Mouse (Mus musculus) urinary bladder, postnatal 14 days (tissue): ENCODE results near the gene Serinc1.
A peak's percentile ranks its signal among the peaks of the same experiment; 100 is the strongest.
"Not testable (repeated sequence)": the region's sequence is repeated elsewhere in the genome, so short reads cannot be mapped to it uniquely, and the experiment has no call there.

Source experiments
- DNase-seq: peaks from one replicate; pipeline ENCODE4 v3.0.0; 2021; ENCODE audit warnings: low spot score

The Serinc1 gene

DNA sequence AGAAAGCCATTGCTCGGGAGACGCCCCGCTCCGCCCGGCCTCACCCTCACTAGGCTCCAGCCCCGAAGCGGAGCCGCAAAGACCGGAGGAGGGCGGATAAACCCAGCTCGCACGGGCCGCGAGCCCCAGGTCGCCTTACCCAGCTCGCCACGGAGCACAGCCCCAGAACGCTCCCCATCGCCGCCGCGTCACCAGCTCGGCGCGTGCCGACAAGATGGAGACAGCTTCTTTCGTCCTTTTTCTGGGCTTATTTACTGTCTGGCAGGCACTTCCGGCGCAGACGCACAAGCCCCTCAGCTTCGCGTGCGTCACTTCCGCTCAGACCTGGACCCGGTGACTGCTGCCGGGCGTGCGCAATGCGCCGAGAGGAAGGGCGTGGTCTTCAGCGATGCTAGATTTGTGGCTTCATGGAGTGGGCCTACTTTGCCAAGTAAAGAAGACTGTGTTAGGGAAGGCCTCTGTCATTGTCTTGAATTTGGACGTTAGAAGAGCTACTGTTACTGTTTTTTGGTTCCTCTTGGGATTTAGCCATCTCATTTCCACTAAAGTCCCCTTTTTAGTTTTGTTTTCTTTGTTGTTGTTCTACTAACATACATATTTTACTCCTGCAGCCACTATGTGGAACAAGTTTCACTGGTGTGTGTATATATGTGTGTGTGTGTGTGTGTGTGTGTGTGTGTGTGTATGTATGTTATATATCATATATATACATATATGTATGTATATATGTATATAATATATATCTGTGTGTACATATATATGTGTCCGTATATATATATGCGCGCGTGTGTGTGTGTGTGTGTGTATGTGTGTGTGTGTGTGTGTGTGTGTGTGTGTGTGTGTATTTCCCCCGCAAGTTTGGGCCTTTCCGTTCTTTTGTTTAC lies at the start of gene Serinc1:
Gene Serinc1 (minus strand): TSS at position 313 of the 884 bp plus-strand sequence.
- peak; percentile 95 for DNase-seq

- no peak for DNase-seq
These were observed 44.4 kb upstream of the Serinc1 start for GRCm38 (mm10) chr10:57576721-57577120.

DNA sequence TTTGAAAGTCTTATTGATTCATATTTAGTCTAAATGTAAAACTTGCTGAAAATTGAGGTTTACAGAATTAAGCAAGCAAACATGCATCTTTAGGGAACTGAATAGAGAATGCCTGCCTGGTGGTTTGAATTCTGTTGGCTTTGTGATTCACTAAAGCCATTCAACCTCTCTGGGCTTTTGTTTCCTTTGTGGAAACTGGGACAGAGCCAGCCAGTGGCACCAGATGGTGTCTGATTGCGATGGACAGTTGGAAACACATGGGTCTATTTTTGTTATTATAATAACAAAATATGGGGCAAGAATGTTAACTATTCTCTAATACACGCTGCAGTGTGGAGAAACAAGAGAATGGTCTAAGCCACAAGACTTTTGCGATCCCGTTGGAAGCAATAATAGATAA lies 39.8 kb upstream of the Serinc1 start:
- no peak for DNase-seq

- peak; percentile 58 for DNase-seq
These were observed 38.9 kb upstream of the Serinc1 start for GRCm38 (mm10) chr10:57571211-57571730.

DNA sequence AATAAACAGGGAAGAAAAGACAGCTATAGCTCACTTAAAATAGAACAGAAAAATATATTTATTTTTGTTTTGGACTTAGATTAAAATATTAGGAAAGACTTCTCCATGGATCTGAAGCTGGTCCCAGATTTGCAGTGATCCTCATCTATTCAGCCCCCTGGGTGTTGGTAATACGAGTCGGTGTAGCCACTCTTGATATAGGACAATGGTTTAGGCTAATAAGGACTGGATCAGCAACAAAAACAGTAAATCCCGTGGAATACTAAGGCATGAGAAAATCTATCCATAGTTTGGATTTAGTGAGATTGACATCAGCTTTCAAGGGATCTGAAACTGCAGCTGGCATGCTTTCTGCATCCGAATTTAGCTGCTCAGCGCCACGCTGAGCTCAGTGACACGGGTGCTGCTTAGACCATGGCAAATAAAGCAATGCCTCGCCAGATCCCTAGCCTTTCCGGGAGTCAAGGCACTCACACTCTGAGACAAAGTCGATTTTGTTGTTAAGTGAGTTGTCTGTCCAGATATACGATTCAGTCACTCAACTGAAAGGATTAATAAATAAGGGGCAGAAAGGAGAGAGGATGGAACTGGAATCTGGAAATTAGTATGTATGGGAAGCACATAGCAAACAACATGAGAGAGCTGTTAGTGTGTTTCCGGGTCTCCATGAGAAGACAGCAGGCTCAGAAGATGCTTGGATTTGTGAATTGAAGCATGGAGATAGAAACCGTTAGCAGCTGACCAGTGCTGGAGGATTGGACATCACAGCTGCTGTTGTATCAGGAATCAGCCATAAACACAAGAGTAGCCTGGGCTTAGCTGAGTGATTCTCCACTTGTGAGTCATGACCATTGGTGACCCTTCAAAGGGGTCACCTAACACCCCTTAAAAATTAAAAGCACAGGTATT lies 36.9 kb upstream of the Serinc1 start:
- no peak for DNase-seq

DNA sequence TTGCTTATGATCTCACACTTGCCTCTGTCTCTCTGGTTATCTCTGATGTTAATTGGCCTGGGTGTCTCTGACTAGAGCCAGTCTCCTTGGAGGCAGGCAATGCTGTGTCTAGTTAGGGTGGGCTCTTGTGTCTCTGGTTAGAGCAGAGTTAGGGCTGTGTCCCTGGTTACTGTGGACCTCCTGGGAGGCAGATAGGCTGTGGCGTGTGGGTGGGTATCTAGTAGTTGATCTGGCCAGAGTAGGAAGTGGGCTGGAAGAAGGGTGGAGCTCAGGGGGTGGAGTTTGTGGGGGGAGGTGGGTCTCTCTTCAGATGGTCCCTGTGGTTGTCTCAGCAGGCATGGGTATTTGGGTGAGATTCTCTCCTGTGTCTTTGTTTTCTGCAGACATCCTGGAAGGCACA lies 33.9 kb upstream of the Serinc1 start:
- no peak for DNase-seq

GRCm38 (mm10) chr10:57557597-57557996 lies 25.3 kb upstream of the Serinc1 start:
- no peak for DNase-seq

GRCm38 (mm10) chr10:57553719-57554118 lies 21.4 kb upstream of the Serinc1 start:
- no peak for DNase-seq

DNA sequence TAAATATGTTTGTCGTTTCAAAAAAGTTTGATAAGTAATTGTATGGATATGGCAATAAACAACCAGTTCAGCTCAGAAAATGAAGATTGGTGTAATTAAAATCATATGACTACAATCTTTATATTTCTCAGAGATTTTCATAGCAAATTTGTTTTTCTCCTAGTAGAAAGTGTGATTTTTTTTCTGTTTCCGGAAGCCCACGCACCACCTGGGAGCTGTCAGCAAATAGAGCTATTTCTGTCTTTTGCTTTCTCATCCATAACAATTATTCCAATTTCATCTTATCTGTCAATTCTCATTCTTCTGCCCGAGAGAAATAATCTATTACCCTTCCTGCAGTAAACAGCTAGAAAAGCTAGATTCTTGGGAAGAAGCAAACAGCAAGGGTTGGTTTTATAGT lies 17.3 kb upstream of the Serinc1 start:
- no peak for DNase-seq

- not testable (repeated sequence) for DNase-seq
These were observed 11.6 kb upstream of the Serinc1 start for GRCm38 (mm10) chr10:57543890-57544289.

- no peak for DNase-seq
These were observed 613 bp downstream of the Serinc1 start for GRCm38 (mm10) chr10:57531616-57532217.

GRCm38 (mm10) chr10:57531076-57531475 lies 1.3 kb downstream of the Serinc1 start:
- DNase-seq = no peak

GRCm38 (mm10) chr10:57526469-57526868 lies 5.9 kb downstream of the Serinc1 start:
- no peak for DNase-seq

- DNase-seq = no peak
These were observed 17.1 kb downstream of the Serinc1 start for GRCm38 (mm10) chr10:57515278-57515677.

DNA sequence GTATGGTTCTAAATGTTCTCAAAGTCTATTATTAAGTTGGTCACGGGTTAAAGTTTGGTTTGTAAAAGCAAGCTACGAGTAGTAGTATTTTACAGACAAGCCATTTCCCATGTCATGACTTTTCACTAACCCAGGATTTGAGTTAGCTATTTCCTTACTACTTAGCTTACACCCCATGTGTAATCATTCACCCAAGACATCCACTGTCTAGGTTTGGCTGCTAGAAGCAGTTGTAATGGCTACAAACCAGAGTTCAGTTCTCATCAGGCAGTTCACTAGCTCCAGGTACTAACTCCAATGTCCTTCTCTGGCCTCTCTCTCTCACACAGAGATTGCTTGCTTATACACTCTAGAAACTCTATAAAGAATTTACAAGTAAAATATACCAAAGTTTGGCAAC lies 17.7 kb downstream of the Serinc1 start:
- no peak for DNase-seq

GRCm38 (mm10) chr10:57499414-57500156 lies 32.7 kb downstream of the Serinc1 start:
- no peak for DNase-seq

DNA sequence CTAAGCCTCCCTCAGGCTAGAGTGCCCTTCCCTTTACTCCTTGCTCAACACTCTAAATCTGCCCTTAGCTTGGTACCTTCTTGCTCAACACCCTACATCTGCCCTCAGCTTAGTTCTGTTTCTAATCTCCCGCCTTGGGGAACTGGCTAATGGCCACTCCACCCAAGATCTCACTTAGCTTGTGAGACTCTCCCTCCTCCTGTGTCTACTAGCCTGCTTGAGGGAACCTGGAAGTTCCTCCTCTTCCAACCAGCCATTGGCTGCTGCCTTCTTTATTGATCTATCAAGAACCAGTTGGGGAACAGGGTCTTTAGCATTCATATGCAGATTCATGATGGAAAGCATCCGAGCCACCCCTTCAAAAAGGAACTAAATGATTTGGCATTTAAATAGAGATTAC lies 40.3 kb downstream of the Serinc1 start:
- DNase-seq = no peak

DNA sequence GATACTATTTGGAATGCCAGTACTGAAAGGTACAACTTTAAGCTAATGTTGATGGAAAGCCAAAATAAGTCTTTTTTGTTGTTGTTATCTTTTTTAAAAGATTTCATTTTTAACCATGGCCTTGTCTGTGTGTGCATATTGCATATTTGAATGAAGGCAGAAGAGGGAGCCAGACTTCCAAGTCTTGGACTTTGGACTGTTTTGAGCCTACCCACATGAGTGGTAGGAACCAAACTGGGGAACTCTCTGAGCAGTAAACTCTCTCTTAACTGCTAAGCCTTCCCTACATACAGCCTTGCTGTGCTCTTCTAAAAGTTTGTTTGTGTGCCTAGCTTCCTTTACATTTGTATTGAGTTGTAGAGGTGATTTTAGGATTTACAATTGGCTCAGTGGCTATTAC lies 43.7 kb downstream of the Serinc1 start:
- DNase-seq = no peak

DNA sequence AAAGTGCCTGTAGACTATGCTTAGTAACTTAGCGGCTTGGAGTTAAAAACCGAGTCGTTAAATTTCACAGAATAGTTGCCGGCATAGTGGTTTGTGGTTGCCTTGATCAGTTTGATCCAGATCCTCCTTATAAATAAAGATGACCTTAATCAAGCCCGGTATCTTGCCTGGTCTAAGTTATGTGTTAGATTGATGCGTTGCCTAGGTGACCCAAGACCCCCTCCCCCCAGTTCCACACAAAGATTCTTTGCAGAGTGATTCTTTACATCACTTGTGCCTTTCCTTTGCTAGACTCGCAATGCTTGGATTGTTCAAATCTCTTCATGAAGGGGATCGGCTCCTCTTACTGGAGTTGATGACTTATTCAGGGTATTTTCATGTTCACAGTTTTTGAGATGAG lies 45.1 kb downstream of the Serinc1 start:
- DNase-seq = no peak

DNA sequence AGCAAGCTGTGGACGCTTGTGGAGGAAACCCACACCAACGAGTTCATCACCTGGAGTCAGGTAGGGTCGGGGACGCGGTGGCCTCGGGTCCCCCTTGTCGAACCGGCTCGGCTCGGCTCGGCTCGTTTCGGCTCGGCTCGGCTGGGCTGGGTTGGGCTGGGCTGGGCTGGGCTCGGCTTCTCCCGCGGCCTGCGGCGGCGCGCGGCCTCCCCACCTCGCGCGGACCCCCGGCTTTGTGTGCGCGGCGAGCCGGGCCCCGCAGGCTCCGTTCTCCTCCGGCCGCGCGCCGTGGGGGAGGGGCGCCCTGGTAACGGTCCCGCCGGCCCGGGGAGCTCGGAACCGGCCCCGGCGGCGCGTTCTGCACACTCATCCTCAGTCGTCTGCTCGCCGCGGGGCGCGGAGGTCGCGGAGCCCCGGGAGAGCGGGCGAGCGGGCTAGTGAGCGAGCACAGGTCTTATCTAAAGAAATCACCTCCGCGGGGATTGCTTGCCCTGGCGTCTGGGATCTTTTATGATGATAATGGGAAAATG lies 45.7 kb downstream of the Serinc1 start:
- peak; percentile 82 for DNase-seq

DNA sequence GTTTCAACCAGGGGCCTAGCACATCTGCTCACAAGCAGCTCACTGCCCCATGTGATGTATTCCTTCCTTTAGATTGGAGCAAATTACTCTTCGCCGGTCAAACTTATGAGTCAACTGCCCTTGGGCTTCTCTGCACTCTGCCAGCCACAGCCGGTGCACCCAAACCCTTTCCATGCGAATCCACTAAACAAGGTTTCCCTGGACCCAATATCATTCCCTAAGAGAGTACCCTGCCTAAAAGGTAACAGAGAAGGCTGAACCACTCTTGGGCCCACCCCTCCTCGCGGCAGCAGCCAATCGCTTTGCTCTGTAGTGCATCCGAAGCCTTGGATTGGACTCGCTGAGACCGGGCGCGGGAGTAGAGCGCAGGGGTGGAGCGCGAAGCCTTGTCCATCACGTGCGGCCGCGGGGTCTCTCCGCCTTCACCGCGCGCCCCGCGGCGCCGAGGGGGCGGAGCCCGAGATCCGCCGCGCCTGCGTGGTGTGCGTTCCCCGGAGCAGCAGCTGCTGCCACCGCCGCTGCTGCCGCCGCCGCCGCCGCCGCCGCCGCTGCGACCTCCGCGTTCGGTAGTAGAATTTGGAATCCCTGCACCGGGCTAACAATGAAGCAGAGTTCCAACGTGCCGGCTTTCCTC lies 46.3 kb downstream of the Serinc1 start, which contains the start of gene Hsf2:
Gene Hsf2 (plus strand): TSS at position 478 of the 634 bp plus-strand sequence.
- peak; percentile 95 for DNase-seq
